Mouse (Mus musculus) right cerebral cortex, postnatal 14 days (tissue): ENCODE results near the gene Ndufb6.

ENCODE experiments used
- DNase-seq: peaks from one replicate; pipeline ENCODE4 v3.0.0; 2022

Gene Ndufb6

GRCm38 (mm10) chr4:40253766-40254165 lies 25.5 kb downstream of the Ndufb6 start:
- no peak for DNase-seq

DNA sequence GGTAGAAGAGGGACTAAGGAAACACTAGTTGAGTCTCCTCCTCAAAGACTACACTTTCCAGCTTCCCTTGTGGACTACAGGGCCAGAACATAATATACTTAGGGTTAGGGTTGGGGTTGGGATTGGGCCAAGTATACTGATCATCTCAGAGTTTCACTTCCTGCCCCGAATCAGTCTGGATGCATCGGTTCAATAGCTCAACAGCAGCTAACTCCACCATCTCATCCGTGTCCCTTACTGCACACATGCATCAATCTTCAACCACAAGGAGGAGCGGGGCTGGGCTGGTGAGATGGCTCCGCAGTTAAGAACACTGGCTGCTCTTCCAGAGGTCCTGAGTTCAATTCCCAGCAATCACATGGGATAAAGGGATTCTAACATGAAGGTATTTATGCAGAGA lies 28.2 kb downstream of the Ndufb6 start:
- DNase-seq: no peak

- DNase-seq: no peak
Observed at GRCm38 (mm10) chr4:40244035-40244434, 35.2 kb downstream of the Ndufb6 start.

- no peak for DNase-seq
Observed at GRCm38 (mm10) chr4:40243006-40243405, 36.2 kb downstream of the Ndufb6 start.

- DNase-seq: no peak
Observed at GRCm38 (mm10) chr4:40241928-40242327, 37.3 kb downstream of the Ndufb6 start.

DNA sequence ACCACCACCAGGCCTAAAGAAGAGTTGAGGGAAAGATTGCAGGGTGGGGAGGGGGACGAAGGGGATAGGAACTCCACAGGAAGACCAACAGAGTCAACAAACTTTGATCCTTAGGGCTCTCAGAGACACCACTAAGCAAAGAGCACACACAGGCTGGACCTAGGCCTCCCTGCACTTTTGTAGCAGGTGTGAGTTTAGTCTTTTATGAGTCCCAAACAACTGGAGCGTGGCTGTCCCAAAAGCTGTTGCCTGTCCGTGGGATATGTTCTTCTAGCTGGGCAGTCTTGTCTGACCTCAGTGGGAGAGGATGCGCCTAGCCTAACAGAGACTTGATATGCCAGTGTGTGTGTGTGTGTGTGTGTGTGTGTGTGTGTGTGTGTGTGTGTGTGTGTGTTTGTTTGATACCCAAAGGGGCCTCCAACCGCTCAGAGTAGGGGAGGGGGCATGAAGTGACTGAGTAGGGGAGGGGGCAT lies 38.9 kb downstream of the Ndufb6 start:
- DNase-seq: no peak

DNA sequence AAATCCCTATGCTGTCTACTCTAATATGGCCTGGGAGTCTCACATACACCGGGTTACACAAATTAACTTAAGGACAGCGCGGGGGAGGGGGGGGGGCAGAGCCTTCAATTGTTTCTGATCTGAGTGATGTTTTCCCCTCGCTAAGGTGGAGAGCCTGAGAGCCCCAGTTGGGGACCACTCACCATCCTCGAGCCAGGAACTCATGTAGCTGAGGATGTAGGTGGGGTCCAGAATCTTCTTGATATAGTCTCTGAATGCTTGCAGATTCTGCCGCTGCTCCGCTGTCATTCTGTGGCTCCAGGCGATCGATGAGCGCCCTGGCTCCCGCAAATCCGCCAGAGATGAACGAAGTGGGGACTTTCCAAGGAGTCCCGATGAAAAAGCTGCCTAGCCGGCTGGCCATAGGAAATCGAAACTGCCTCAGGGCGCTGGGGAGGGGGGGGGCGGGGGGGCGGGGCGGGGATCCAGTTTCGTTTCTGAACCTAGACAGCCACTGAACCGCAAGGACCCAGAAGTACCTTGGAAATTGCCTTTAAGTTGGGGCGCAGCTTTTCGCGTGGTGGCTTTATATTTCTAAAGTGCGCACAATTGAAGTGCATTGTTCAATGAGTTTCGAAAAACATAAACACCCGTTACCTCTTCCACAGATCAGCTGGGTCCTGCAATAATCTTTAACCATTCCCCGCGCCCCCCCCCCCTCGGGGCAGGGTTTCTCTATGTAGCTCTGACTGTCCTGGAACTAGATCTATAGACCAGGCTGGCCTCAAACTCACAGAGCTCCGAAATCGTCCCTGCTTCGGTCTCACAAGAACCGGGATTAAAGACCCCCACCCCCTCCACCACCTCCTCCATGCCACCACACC lies 39.6 kb downstream of the Ndufb6 start, which contains the start of gene Ddx58:
Gene Ddx58, minus strand, starts transcription at position 420 of the 863 bp plus-strand sequence.
- DNase-seq: no peak

DNA sequence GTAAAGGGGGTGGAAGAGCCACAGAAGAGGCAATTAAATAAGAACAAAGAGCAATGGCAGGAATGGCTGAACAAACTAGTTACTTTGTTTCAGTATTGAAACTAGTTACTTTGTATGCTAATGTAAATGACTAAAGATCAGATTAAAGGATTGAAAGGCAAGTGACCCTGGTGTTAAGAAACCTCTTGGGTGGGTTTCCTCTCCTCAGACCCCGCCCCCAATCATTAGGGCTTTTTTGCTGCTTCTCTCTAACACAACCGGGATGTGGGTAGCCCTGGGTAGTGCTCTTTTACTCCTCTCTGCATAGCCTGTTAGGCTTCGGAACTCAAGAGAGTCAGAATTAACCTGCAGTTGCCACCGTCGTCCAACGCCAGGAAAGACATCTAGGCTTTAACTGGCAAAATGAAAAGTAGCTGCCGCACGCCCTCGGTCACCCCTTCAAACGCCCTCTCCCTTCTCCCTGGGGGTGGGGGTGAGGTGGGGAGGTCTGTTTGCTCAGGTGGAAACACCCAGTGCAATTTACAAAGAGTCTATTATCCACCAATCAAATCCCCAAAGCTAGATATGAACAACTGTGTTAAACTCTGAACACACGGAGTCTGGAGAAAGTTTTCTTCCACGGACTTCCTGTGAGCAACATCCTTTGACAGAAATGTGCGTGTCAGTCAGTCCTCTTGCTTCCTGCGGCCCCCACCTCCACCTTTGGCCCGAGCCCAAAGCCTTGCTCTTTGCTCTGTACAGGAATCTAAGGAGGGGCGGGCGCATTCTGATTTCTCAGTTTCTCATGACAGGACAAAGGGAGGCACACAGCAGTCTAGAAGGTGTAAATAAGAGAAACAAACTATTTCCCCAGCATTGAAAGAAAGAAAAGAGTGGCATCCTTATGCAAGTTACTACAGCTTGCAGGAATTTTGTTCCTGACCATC lies 40.5 kb downstream of the Ndufb6 start:
- DNase-seq: no peak

GRCm38 (mm10) chr4:40236829-40237228 lies 42.4 kb downstream of the Ndufb6 start:
- no peak for DNase-seq

- DNase-seq: no peak
Observed at GRCm38 (mm10) chr4:40234256-40234655, 45.0 kb downstream of the Ndufb6 start.

GRCm38 (mm10) chr4:40233062-40233664 lies 46.1 kb downstream of the Ndufb6 start:
- DNase-seq: no peak

DNA sequence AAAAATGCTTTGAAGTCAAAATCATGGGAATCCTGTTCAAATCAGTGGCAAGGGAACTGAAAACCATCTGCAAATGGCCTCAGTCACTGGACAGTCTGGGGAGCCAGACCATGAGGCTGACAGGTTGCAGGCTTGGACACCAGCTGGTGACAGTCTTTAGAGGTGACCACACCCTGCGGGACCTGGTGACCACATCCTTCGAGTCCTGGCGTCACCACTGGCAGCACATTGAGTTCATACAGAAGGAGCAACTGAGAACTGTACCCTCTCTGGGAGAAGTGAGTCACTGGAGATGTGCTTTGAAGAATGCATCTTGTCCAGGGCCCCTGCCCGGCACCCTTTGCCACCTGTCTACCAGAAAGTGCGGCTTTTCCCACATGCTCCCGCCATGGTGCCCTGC lies 49.5 kb downstream of the Ndufb6 start:
- DNase-seq: no peak

DNA sequence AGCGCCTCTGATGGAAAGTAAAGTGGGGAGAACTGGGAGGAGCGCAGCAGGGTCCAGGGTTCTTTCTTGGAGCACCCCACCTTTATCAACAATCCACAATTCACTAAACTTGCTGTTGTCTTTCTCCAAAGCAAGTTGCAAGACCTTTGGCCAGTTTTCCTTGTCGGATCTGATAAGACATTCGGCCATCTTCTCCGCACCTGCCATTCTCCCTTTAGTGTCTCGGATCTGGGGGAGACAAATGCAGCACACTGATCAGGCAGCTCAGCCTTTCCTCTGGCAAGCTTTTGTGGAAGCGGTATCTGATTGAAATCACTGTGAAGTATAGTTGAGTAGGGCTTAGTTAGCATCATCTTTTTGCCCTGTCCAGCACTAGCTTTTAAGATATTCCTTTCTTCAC lies 51.3 kb downstream of the Ndufb6 start:
- no peak for DNase-seq

GRCm38 (mm10) chr4:40227131-40227530 lies 52.1 kb downstream of the Ndufb6 start:
- DNase-seq: no peak

DNA sequence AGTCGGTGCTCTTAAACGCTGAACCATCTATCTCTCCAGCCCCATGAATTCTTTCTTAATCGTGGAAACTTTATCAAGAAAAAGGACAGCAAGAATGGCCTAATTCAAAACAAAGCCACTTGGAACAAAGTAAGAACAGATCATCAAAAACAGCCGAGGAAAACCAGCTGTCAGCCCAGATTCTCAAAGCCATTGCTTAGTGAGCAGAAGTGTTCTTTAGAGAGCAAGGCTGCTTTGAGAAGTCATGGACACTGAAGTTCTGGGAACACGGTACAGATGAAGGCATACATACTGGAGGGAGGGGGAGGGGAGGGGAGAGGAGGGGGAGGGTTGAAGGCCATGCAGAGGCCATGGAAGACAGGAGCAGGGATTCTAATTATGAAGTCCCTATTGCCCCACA lies 53.1 kb downstream of the Ndufb6 start:
- no peak for DNase-seq

DNA sequence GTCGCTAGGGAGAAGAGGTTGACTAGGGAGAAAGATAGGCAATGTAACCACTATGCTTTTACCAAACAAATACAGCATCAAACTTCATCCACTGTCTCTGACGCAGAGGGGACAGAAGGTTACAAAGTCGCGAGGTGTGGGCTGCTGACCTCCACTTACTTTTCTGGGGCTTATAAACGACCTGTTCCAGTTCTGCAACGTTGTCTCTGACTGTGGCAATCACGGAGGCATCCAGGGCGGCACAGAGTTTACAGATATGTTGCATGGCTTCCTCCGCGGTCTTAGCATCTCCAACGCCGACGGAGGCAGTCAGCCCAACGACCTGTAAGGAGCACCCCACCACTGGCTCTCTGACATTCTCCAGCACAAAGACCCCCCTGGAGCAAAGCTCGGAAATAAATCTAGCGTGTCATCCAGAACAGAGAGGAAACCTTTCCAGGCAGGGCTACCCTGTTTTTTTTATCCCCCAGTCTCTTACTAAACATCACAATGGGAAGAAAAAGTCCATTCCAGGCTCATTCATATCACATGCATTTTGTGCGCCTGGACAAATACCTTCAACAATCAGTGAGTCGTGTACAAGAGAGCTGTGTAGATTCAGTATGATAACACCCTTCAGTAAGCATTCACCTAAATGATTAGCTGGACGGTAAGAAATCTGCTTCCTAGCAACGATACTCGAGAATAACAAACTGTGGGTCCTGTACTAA lies 57.2 kb downstream of the Ndufb6 start:
- no peak for DNase-seq

GRCm38 (mm10) chr4:40221004-40221760 lies 58.0 kb downstream of the Ndufb6 start:
- DNase-seq: no peak
